Mouse (Mus musculus) fibroblast of lung, adult 2 months (primary cell): ENCODE results near the gene Arfrp1.
A peak's percentile ranks its signal among the peaks of the same experiment; 100 is the strongest.

Experiments used
- DNase-seq: peaks from one replicate; pipeline ENCODE4 v3.0.0-alpha.2; 2011; ENCODE audit warnings: low read depth

Gene Arfrp1

GRCm38 (mm10) chr2:181364860-181365596 lies at the start of gene Arfrp1, which contains the start of gene Zgpat:
Gene Arfrp1 (minus strand): TSS chr2:181365404.
Gene Zgpat (plus strand): TSS chr2:181364928.
- peak; percentile 54 for DNase-seq

- DNase-seq = peak; percentile 66
Observed at GRCm38 (mm10) chr2:181413141-181413540, 47.9 kb upstream of the Arfrp1 start.

GRCm38 (mm10) chr2:181410760-181411473 lies 45.7 kb upstream of the Arfrp1 start:
- DNase-seq = peak; percentile 62

GRCm38 (mm10) chr2:181409643-181410042 lies 44.4 kb upstream of the Arfrp1 start:
- no peak for DNase-seq

- DNase-seq = no peak
Observed at GRCm38 (mm10) chr2:181403722-181404121, 38.5 kb upstream of the Arfrp1 start.

GRCm38 (mm10) chr2:181401497-181401896 lies 36.3 kb upstream of the Arfrp1 start:
- no peak for DNase-seq

- DNase-seq = no peak
Observed at GRCm38 (mm10) chr2:181397207-181397761, 32.1 kb upstream of the Arfrp1 start.

- DNase-seq = no peak
Observed at GRCm38 (mm10) chr2:181394086-181394485, 28.9 kb upstream of the Arfrp1 start.

GRCm38 (mm10) chr2:181392600-181393213 lies 27.5 kb upstream of the Arfrp1 start:
- peak; percentile 36 for DNase-seq

- no peak for DNase-seq
Observed at GRCm38 (mm10) chr2:181391541-181391940, 26.3 kb upstream of the Arfrp1 start.

GRCm38 (mm10) chr2:181391022-181391421 lies 25.8 kb upstream of the Arfrp1 start:
- no peak for DNase-seq

GRCm38 (mm10) chr2:181390136-181390870 lies 25.1 kb upstream of the Arfrp1 start:
- no peak for DNase-seq

GRCm38 (mm10) chr2:181386663-181387210 lies 21.5 kb upstream of the Arfrp1 start:
- DNase-seq = no peak

- peak; percentile 35 for DNase-seq
Observed at GRCm38 (mm10) chr2:181385885-181386284, 20.7 kb upstream of the Arfrp1 start.

GRCm38 (mm10) chr2:181384919-181385391 lies 19.8 kb upstream of the Arfrp1 start:
- peak; percentile 18 for DNase-seq

GRCm38 (mm10) chr2:181384463-181384862 lies 19.3 kb upstream of the Arfrp1 start:
- DNase-seq = no peak

- no peak for DNase-seq
Observed at GRCm38 (mm10) chr2:181381631-181382306, 16.6 kb upstream of the Arfrp1 start.

- DNase-seq = no peak
Observed at GRCm38 (mm10) chr2:181381107-181381506, 15.9 kb upstream of the Arfrp1 start.

- DNase-seq = no peak
Observed at GRCm38 (mm10) chr2:181380251-181380650, 15.0 kb upstream of the Arfrp1 start.

GRCm38 (mm10) chr2:181379778-181380177 lies 14.6 kb upstream of the Arfrp1 start, which contains the start of gene Lime1:
Gene Lime1 (plus strand): TSS chr2:181380078.
- no peak for DNase-seq

- no peak for DNase-seq
Observed at GRCm38 (mm10) chr2:181378701-181379100, 13.5 kb upstream of the Arfrp1 start.
